Mouse (Mus musculus): Measurements from ENCODE around the gene Ttc21b. TPM values are rescaled to one million over a fixed set of nuclear protein-coding genes. Genes with fewer than 3 reads are reported as not detected.

Ttc21b gene
- polyA plus RNA-seq, 1 experiment from 2014 or later, result 10.9 TPM

DNA sequence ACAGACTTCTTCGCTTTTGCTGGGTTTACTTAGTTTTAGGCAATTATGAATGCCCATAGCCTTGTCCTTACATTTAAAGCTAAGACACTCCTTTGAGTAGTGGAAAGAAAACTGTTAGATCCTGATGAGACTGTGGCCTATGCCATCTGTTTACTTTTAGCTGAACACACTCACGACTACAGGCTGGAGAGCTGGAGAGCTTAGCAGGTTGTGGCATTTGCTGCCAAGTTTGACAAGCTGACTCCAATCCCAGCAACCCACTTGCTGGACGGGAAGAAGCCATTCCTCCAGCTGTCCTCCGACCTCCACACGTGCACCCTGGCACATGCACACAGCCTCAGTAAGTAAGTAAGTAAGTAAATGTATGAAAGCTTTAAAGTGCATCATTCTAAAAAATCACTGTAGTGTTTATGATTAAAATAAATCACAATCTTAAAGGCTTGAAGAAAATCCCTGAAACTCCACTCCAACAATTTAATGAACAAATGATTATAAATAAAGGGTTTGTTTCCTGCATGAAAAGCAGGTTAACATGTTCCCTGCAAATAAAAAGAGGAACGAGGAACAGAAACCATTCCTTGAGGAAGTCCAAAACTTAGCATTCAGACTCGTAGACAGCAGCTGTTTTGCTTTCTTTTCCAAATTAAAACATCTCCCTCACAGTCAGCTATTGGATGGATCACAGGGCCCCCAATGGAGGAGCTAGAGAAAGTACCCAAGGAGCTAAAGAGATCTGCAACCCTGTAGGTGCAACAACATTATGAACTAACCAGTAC is 98.1 kb downstream of the Ttc21b start:
- Histone ChIP-seq H3K27me3 (ENCODE audit: insufficient read depth, poor library complexity, severe bottlenecking) (no peaks in the 10 kb centered on the region), H3K9me3 (no peaks in the 10 kb centered on the region), H3K36me3 (no peaks in the 10 kb centered on the region), H3K27ac (no peak overlapping the region), H3K4me1 (replicated peaks) (no peaks in the 10 kb centered on the region), H3K4me3 (no peak overlapping the region)
- WGBS, result 74% methylated on average over 7 of the region's 7 CpGs
- DNase-seq (ENCODE audit: low spot score), result no peak

DNA sequence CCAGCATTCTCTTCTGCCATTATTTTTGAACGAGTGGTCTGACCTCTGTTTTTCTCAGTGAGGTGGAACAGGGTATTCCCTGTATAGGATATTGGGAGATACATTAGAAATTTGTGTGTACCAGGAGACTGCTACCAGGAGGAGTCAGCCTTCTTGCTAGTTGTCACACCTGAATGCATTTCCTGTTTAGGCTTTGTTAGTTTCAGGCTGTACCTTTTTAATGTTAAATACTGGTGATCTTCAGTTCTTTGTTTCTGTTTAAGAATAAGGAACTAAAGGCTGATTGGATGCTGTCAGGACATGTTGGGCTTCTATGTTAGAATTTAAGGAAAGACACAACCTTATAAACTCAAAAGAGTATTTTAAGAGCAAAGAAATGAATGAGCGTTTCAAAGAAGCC is 105.0 kb downstream of the Ttc21b start:
- 70% methylated on average over 2 of the region's 2 CpGs for WGBS

DNA sequence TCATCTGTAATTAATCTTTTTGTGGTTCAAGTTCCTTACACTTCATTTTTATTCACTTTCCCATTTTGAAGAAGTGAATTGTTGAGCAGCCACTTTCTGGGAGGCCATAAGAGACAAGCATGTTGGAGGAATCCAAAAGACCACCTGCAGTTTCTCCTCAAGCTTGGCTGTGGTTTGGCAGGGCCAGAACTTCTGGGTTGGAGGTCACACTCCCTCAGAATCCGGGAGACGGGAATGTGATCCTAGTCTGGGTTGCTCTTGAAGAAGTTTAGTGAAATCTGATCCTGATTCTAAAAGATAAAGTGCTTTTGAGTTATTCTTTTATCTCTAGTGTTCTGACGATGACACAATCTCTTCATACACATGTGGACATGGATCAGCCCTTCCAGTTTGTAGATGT is 105.9 kb downstream of the Ttc21b start:
- Histone ChIP-seq H3K27me3 (ENCODE audit: insufficient read depth, poor library complexity, severe bottlenecking) (no peaks in the 10 kb centered on the region), H3K36me3 (no peaks in the 10 kb centered on the region), H3K4me3 (no peak overlapping the region), H3K4me1 (replicated peaks) (no peaks in the 10 kb centered on the region), H3K9me3 (no peaks in the 10 kb centered on the region), H3K27ac (no peak overlapping the region)
- DNase-seq (ENCODE audit: low spot score), result no peak
- 69% methylated on average over 3 of the region's 3 CpGs for WGBS

More for the DNA sequence above, 105.0 kb downstream of the Ttc21b start:
- Histone ChIP-seq H3K4me3 (no peak overlapping the region), H3K36me3 (no peaks in the 10 kb centered on the region), H3K27me3 (ENCODE audit: insufficient read depth, poor library complexity, severe bottlenecking) (no peaks in the 10 kb centered on the region), H3K4me1 (replicated peaks) (no peaks in the 10 kb centered on the region), H3K27ac (no peak overlapping the region), H3K9me3 (no peaks in the 10 kb centered on the region)
- DNase-seq (ENCODE audit: low spot score), result no peak

DNA sequence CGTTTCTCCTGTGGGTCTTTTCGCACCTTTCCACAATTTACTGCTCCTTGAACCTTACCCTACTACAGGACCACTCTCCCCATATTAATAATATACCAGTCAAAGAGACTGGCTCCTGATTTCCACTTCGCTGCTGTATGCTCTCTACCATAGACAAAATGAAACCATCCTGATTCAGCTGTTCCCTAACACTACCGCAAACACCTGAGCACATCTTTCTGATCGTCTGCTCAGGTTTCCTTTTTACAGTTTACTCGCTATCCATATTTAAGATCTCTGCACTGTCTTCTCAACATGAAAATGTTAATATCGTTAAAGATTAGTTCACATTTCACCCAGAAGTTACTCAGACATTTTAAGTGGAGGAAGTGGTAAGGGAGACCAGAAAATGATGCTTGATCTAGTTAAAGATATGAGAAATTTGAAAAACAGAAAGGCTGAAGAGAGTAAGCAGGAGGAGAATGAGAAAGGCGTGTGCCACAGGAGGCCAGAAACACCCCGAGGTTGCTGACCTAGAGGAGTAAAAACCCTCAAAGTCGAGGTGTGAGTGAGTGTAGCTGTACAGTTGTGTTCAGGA is 107.7 kb downstream of the Ttc21b start:
- no peaks in the 10 kb centered on the region for H3K9me3 ChIP-seq
- 0 out of 2 replicates have a peak, but pooled peaks cover 3% of the 10 kb centered on the region for H3K4me1 ChIP-seq (replicated peaks)
- no peaks in the 10 kb centered on the region for H3K36me3 ChIP-seq
- no peak overlapping the region for H3K27ac ChIP-seq
- DNase-seq (ENCODE audit: low spot score), result no peak
- H3K27me3 ChIP-seq (ENCODE audit: insufficient read depth, poor library complexity, severe bottlenecking), result no peaks in the 10 kb centered on the region
- no peak overlapping the region for H3K4me3 ChIP-seq
- 82% methylated on average over 10 of the region's 10 CpGs for WGBS

DNA sequence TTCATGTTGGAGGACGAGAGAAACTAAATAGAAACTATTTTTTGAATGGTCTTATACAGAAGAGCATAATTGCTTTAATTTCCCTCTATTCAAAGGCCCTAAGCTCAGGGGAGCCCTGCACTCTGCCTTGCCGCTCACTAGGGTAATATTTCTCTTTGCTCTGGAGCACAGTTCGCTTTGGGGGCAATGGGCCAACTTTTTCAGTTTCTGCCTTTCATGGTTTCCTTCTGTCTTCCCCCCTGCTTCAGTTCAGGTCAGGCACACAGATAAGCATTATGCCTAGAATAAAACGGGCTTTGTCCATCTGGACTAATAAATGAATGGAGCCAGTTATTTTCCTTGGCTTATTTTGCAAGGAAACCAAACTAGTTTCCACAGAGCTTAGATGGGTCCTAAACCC is 109.9 kb downstream of the Ttc21b start:
- 68% methylated on average over 4 of the region's 4 CpGs for WGBS
- Histone ChIP-seq H3K36me3 (no peaks in the 10 kb centered on the region), H3K27ac (no peak overlapping the region), H3K4me1 (replicated peaks) (0 out of 2 replicates have a peak, but pooled peaks cover 3% of the 10 kb centered on the region), H3K27me3 (ENCODE audit: insufficient read depth, poor library complexity, severe bottlenecking) (no peaks in the 10 kb centered on the region), H3K4me3 (no peak overlapping the region), H3K9me3 (no peaks in the 10 kb centered on the region)
- DNase-seq (ENCODE audit: low spot score), result no peak

DNA sequence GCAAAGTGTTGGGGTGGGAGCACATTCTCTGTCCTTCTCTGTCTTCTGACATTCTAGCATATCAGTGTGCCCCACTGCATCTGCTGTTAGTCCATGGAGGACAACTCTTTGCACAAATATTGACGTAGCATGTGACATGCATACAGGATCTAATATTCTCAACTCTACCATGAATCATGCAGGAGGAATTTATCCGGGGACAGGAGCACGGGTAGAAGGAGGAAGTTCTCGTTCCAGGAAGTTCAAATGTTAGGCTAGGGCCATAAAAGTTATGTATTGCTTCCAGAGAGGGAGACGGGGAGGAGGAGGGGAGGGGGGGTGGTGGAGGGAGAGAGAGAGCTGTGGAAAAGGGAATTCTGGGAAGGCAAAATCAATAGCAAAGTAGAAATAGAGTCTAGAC is 111.6 kb downstream of the Ttc21b start:
- WGBS, result 74% methylated on average over 5 of the region's 5 CpGs
- H3K27me3 ChIP-seq (ENCODE audit: insufficient read depth, poor library complexity, severe bottlenecking), result no peaks in the 10 kb centered on the region
- no peaks in the 10 kb centered on the region for H3K36me3 ChIP-seq
- H3K9me3 ChIP-seq, result no peaks in the 10 kb centered on the region
- 0 out of 2 replicates have a peak, but pooled peaks cover 3% of the 10 kb centered on the region for H3K4me1 ChIP-seq (replicated peaks)
- DNase-seq (ENCODE audit: low spot score), result no peak
- H3K4me3 ChIP-seq, result no peak overlapping the region
- no peak overlapping the region for H3K27ac ChIP-seq

DNA sequence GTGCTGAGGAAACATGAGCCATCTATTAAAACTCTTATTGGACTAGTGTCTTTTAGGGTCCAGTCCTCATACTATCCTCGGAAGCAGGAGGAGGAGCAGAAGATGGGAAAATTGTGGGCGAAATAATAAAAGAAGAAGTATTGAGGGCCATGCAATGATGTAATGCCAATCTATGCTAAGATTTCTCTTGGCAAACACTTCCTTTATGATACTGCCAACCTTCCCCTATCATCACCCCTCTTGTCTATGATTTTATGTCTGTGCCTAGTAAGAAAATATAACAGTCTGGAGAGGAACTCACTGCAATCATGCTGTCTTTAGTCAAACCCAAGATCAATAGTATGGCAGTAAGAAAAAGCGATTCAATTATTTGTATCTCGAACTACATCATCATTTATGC is 113.1 kb downstream of the Ttc21b start:
- Histone ChIP-seq H3K4me1 (replicated peaks) (0 out of 2 replicates have a peak, but pooled peaks cover 3% of the 10 kb centered on the region), H3K36me3 (no peaks in the 10 kb centered on the region), H3K27ac (no peak overlapping the region), H3K4me3 (no peak overlapping the region), H3K27me3 (ENCODE audit: insufficient read depth, poor library complexity, severe bottlenecking) (no peaks in the 10 kb centered on the region), H3K9me3 (no peaks in the 10 kb centered on the region)
- WGBS, result 94% methylated on average over 4 of the region's 4 CpGs
- no peak for DNase-seq (ENCODE audit: low spot score)

DNA sequence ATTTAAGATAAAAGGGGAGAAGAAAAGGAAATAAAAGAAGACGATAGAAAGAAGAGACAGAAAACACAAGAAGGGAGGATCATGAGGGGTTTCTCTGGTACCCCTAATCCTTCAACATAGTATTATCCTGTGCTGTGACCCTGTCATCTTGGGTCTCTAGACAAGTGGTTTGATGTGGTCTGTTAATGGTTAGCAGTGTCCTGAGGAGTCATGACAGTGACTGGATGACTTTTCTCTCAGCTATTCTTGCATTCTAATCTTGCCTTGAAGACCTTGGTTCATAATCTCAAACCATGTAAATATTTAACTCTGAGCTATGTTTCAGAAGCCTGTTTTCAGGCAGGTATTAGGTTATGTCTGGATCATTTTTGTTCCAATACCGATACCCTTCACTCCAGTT is 113.7 kb downstream of the Ttc21b start:
- Histone ChIP-seq H3K9me3 (no peaks in the 10 kb centered on the region), H3K36me3 (no peaks in the 10 kb centered on the region), H3K27me3 (ENCODE audit: insufficient read depth, poor library complexity, severe bottlenecking) (no peaks in the 10 kb centered on the region), H3K4me3 (no peak overlapping the region), H3K27ac (no peak overlapping the region), H3K4me1 (replicated peaks) (0 out of 2 replicates have a peak, but pooled peaks cover 3% of the 10 kb centered on the region)
- 92% methylated on average over 2 of the region's 2 CpGs for WGBS
- no peak for DNase-seq (ENCODE audit: low spot score)

DNA sequence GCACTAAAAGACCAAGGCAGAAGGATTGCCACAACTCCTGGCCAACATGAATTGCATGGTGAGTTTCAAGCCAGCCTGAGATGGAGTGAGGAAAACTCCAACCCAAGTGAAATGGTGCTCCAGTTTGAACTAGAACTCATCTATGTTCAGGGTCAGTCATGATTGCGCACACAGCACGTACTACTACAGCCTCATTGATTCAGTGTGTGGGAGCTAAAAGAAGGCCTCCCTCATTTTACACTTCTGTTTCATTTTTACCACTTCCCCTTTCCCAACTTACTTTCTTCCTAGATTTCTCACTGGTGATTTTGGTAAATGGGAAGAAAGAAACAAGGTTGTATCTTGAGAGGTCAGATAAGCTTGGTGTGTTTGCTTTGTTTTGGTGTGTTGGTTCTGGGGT is 114.1 kb downstream of the Ttc21b start:
- 0 out of 2 replicates have a peak, but pooled peaks cover 3% of the 10 kb centered on the region for H3K4me1 ChIP-seq (replicated peaks)
- no peaks in the 10 kb centered on the region for H3K9me3 ChIP-seq
- WGBS, result 92% methylated on average over 2 of the region's 2 CpGs
- DNase-seq (ENCODE audit: low spot score), result no peak
- H3K4me3 ChIP-seq, result no peak overlapping the region
- H3K27me3 ChIP-seq (ENCODE audit: insufficient read depth, poor library complexity, severe bottlenecking), result no peaks in the 10 kb centered on the region
- H3K27ac ChIP-seq, result no peak overlapping the region
- H3K36me3 ChIP-seq, result no peaks in the 10 kb centered on the region

DNA sequence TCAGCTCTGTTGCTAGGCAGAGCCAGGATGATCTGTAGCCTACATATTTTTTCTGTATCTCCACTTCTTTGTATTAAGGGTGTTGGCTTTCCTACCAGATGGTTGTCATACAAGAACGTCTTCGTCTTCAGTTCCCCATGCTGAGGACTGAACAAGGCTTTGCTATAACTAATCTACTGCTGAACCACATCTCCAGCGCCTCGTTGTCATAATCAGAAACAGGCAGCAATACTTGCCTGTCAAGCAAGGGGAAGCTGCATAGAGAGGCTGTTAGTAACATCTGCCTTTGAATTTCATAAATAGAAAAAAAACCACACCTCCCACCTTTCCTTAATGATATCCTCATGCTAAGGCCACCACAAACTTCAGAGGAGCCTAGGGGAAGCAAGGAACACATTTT is 116.2 kb downstream of the Ttc21b start:
- H3K4me3 ChIP-seq, result no peak overlapping the region
- 73% methylated on average over 4 of the region's 4 CpGs for WGBS
- 0 out of 2 replicates have a peak, but pooled peaks cover 3% of the 10 kb centered on the region for H3K4me1 ChIP-seq (replicated peaks)
- DNase-seq (ENCODE audit: low spot score), result no peak
- no peak overlapping the region for H3K27ac ChIP-seq
- H3K27me3 ChIP-seq (ENCODE audit: insufficient read depth, poor library complexity, severe bottlenecking), result no peaks in the 10 kb centered on the region
- no peaks in the 10 kb centered on the region for H3K36me3 ChIP-seq
- no peaks in the 10 kb centered on the region for H3K9me3 ChIP-seq

Other genes starting within 250 kb of the Ttc21b start
- 0.85 and 3.5 TPM in 2 replicates for gene Galnt3, start 131.6 kb downstream of the Ttc21b start, polyA plus RNA-seq (2016; fragmentation: Nextera tagmentation; extraction: Ambion mirVana)
- 1.0 and 1.8 TPM in 2 replicates for gene Scn1a, start 184.2 kb upstream of the Ttc21b start, polyA plus RNA-seq (2016; fragmentation: Nextera tagmentation; extraction: Ambion mirVana)

All from hindbrain, embryonic 10.5 days (tissue).